Mouse (Mus musculus): Measurements from ENCODE around the gene Mical3.

- TF ChIP-seq POLR2A (IDR thresholded peaks at IDR 0.05; ENCODE audit: borderline replicate concordance, extremely low read depth, insufficient read depth, insufficient read length, poor library complexity, severe bottlenecking), result no peak
- no peak for TF ChIP-seq CTCF (IDR thresholded peaks at IDR 0.05; ENCODE audit: borderline replicate concordance, extremely low read depth, insufficient read depth, insufficient read length)
These were observed 25.1 kb downstream of the Mical3 start for GRCm38 (mm10) chr6:121105726-121106125.

All from brain, embryonic 14.5 days (tissue).